Mouse (Mus musculus) ES-E14 (cell line): ENCODE measurements around the gene Grm4.

Experiments
- MAFK ChIP-seq: IDR thresholded peaks from 2 replicates; pipeline ENCODE4 v1.6.1; 2014; ENCODE audit warnings: mild to moderate bottlenecking, low read depth, low read length, inconsistent platforms; ENCODE audit not compliant: insufficient read depth
- ZNF384 ChIP-seq: IDR thresholded peaks from 2 replicates; pipeline ENCODE4 v1.6.1; 2012; ENCODE audit warnings: low read depth, low read length, inconsistent platforms

- TF ChIP-seq ZNF384 (no peak), MAFK (0 out of 2 replicates have a peak, but pooled peaks have one; percentile 25)
Observed at GRCm38 (mm10) chr17:27500811-27501210, 20.4 kb downstream of the Grm4 start.
